Mouse (Mus musculus): ENCODE measurements around the gene Tmc3. TPM values are rescaled to one million over a fixed set of nuclear protein-coding genes. Genes with fewer than 3 reads are reported as not detected.

Tmc3 gene
- polyA plus RNA-seq, 1 experiment: 0.77 TPM

DNA sequence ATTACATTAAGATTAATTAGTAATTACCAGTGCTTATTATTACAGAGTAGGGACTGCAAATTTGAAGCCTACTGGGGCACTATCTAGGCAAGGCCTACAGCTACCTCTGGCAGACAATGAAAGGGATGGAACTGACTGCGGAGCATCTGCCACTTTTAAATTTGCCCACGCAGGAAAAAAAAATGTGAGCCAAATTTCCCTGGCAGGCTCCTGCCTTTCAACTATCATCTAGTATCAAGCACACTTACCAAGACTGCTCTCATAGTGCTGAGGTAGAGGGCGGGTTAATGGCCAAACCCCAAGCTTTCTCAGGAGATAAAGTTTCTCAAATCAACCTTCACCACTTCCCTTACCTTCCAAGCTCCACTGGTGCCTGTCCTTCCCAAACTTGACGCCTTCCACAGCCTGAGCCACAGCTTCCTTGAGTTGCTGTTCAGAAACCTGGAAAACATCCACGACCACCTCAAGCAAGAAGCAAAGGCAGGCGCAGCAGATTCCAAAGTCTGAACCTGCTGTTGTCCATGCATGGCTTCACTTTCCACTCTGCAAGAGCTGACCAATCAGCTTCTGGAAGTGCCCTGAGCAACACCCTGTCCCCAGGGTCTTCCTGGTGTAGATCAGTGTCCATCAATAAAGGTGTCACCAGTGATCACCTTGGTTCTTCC is 78.1 kb downstream of the Tmc3 start:
- H3K4me1 ChIP-seq (ENCODE audit: control insufficient read depth, insufficient read depth, insufficient read length): peaks cover 17% of the 10 kb centered on the region
- TF ChIP-seq POLR2A (IDR thresholded peaks at IDR 0.05; ENCODE audit: low read depth, low read length) (no peak), CTCF (IDR thresholded peaks at IDR 0.05; ENCODE audit: extremely low read depth, insufficient read depth, insufficient read length, insufficient replicate concordance) (no peak)
- no peak overlapping the region for H3K27ac ChIP-seq (ENCODE audit: insufficient read depth, low read length)
- no peak for DNase-seq (ENCODE audit: low read depth in 1 of 2, low spot score in 2 of 2)
- WGBS: 84% methylated on average over 6 of the region's 6 CpGs
- H3K27me3 ChIP-seq (ENCODE audit: control insufficient read depth, insufficient read depth, low read length): no peaks in the 10 kb centered on the region
- no peaks in the 10 kb centered on the region for H3K36me3 ChIP-seq (ENCODE audit: control insufficient read depth, insufficient read depth, low read length)
- H3K4me3 ChIP-seq (ENCODE audit: extremely low read depth, insufficient read depth, insufficient read length): no peak overlapping the region

DNA sequence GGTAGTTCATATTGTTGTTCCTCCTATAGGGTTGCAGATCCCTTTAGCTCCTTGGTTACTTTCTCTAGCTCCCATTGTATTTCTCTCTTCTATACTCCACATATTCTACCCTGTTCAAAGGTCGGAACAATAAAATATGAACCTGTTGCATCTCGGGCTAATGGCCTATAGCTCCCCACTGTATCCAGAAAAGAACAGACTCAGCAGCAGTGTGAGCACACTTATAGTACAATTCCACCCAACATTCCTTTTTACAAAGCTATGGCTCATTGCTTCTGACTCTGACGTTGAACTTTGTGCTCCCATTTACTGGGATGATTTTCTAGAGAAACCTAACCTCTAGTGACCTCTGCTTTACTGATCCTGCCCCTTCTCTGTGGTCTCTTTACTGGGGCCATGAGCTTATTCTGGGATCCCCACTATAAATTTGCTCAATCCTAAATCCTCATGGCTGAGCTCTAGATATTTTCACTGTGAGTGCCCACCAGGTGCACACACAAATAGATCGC is 81.4 kb downstream of the Tmc3 start:
- Histone ChIP-seq H3K4me1 (ENCODE audit: control insufficient read depth, insufficient read depth, insufficient read length) (peaks cover 4% of the 10 kb centered on the region; the same call in 1 of the 2 replicates), H3K4me3 (ENCODE audit: extremely low read depth, insufficient read depth, insufficient read length) (no peak overlapping the region), H3K27ac (ENCODE audit: insufficient read depth, low read length) (no peak overlapping the region), H3K27me3 (ENCODE audit: control insufficient read depth, insufficient read depth, low read length) (no peaks in the 10 kb centered on the region), H3K36me3 (ENCODE audit: control insufficient read depth, insufficient read depth, low read length) (no peaks in the 10 kb centered on the region)
- no peak for DNase-seq (ENCODE audit: low read depth in 1 of 2, low spot score in 2 of 2)
- WGBS: 88% methylated on average over 4 of the region's 4 CpGs
- TF ChIP-seq CTCF (IDR thresholded peaks at IDR 0.05; ENCODE audit: extremely low read depth, insufficient read depth, insufficient read length, insufficient replicate concordance) (no peak), POLR2A (IDR thresholded peaks at IDR 0.05; ENCODE audit: low read depth, low read length) (no peak)

DNA sequence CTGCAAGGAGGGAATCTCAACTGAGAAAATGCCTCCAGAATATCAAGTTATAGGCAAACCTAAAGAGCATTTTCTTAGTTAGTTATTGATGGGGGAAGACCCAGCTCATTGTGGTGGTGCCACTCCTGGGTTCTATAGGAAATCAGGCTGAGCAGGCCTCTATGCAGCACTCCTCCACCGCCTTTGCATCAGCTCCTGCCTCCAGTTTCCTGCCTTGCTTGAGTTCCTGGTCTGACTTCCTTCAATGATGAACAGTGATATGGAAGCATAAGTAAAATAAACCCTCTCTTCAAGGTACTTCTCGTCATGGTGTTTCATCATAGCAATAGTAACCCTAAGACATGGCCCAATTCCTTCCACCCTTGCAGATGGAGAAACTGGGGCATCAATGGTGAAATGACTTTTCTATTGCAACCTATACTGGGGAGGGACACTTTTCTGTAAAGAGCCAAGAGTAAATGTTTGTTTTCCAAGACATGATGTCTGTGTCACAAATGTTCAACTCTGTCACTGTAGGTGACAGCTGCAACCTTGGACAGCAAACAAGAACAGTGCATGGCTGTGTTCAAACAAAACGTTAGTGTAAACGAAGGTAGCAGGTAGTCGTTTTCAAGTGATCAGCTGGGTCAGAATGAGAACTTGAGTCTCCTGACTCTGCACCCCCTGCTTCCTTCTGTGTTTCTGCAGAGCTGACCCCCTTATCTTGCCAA is 83.4 kb downstream of the Tmc3 start:
- H3K27me3 ChIP-seq (ENCODE audit: control insufficient read depth, insufficient read depth, low read length): no peaks in the 10 kb centered on the region
- H3K4me1 ChIP-seq (ENCODE audit: control insufficient read depth, insufficient read depth, insufficient read length): no peaks in the 10 kb centered on the region
- WGBS: 88% methylated on average over 5 of the region's 5 CpGs
- H3K36me3 ChIP-seq (ENCODE audit: control insufficient read depth, insufficient read depth, low read length): no peaks in the 10 kb centered on the region
- no peak overlapping the region for H3K4me3 ChIP-seq (ENCODE audit: extremely low read depth, insufficient read depth, insufficient read length)
- no peak for TF ChIP-seq POLR2A (IDR thresholded peaks at IDR 0.05; ENCODE audit: low read depth, low read length)
- TF ChIP-seq CTCF (IDR thresholded peaks at IDR 0.05; ENCODE audit: extremely low read depth, insufficient read depth, insufficient read length, insufficient replicate concordance): no peak
- DNase-seq (ENCODE audit: low read depth in 1 of 2, low spot score in 2 of 2): no peak
- no peak overlapping the region for H3K27ac ChIP-seq (ENCODE audit: insufficient read depth, low read length)

DNA sequence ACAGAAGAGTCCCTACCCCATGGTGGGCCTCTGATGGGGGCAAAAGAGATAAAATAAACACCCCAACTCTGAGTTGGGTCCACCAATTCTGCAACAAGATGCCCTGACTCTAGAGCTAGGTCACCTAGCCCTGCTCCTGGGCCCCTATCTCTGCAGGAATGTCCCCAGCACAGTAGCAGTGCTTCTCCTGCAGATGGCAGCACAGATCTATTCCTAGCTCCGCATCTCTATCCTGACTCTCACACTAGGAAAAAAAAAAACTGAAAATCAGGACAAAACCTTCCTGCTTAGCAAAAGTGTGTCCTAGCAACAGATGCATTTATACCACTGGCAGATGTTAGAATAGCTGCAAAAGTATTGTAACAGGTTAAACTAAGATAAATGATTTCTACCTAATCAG is 84.0 kb downstream of the Tmc3 start:
- DNase-seq (ENCODE audit: low read depth in 1 of 2, low spot score in 2 of 2): no peak
- TF ChIP-seq CTCF (IDR thresholded peaks at IDR 0.05; ENCODE audit: extremely low read depth, insufficient read depth, insufficient read length, insufficient replicate concordance) (peak; percentile 19; the same call in 1 of the 2 replicates), POLR2A (IDR thresholded peaks at IDR 0.05; ENCODE audit: low read depth, low read length) (no peak)

DNA sequence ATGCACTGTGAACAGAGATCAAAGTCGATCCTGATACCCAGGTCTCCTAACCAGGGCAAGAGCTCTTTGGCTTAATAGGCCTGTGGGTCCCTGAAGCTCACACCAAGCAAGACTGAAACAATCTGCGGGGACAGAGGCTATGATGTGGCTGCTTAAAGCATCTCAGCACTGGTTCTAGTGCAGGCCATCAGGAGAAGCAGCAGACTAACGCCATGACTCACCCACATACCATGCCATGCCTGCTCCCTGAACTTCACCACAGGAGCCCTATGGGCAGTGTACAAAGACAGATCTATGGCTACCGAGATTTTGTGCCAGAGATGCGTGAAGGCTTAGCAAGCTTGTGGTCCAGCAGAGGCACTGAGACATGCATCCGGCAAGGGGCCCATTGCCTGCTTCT is 86.8 kb downstream of the Tmc3 start:
- DNase-seq (ENCODE audit: low read depth in 1 of 2, low spot score in 2 of 2): no peak
- H3K36me3 ChIP-seq (ENCODE audit: control insufficient read depth, insufficient read depth, low read length): no peaks in the 10 kb centered on the region
- no peaks in the 10 kb centered on the region for H3K27me3 ChIP-seq (ENCODE audit: control insufficient read depth, insufficient read depth, low read length)
- TF ChIP-seq CTCF (IDR thresholded peaks at IDR 0.05; ENCODE audit: extremely low read depth, insufficient read depth, insufficient read length, insufficient replicate concordance) (no peak), POLR2A (IDR thresholded peaks at IDR 0.05; ENCODE audit: low read depth, low read length) (no peak)
- 91% methylated on average over 6 of the region's 6 CpGs for WGBS
- peaks cover 2% of the 10 kb centered on the region; the same call in 1 of the 2 replicates for H3K4me1 ChIP-seq (ENCODE audit: control insufficient read depth, insufficient read depth, insufficient read length)
- no peak overlapping the region for H3K27ac ChIP-seq (ENCODE audit: insufficient read depth, low read length)
- no peak overlapping the region for H3K4me3 ChIP-seq (ENCODE audit: extremely low read depth, insufficient read depth, insufficient read length)

More for the DNA sequence above, 84.0 kb downstream of the Tmc3 start:
- H3K27me3 ChIP-seq (ENCODE audit: control insufficient read depth, insufficient read depth, low read length): no peaks in the 10 kb centered on the region
- H3K36me3 ChIP-seq (ENCODE audit: control insufficient read depth, insufficient read depth, low read length): no peaks in the 10 kb centered on the region
- no peak overlapping the region for H3K4me3 ChIP-seq (ENCODE audit: extremely low read depth, insufficient read depth, insufficient read length)
- H3K4me1 ChIP-seq (ENCODE audit: control insufficient read depth, insufficient read depth, insufficient read length): no peaks in the 10 kb centered on the region
- WGBS: 45% methylated on average over 1 of the region's 1 CpGs
- no peak overlapping the region for H3K27ac ChIP-seq (ENCODE audit: insufficient read depth, low read length)

Other genes with a start within 250 kb of the Tmc3 start
- 15.6 and 18.4 TPM in 2 replicates for gene Stard5, start 47.0 kb downstream of the Tmc3 start, polyA plus RNA-seq (2012; rRNA removed)
- 70.7 and 72.3 TPM in 2 replicates for gene Il16, start 160.8 kb downstream of the Tmc3 start, polyA plus RNA-seq (2012; rRNA removed)
- not detected in 2 replicates for gene Cfap161, start 210.0 kb downstream of the Tmc3 start, polyA plus RNA-seq (2012; rRNA removed)